Mouse (Mus musculus) neural tube, embryonic 15.5 days (tissue): ENCODE results near the gene Wdr26. TPM values are rescaled to one million over a fixed set of nuclear protein-coding genes. Genes with fewer than 3 reads are reported as not detected.

Experiments used
- ATAC-seq: fragments of 200-750 bp; cut with Nextera tagmentation; 2 replicates; pipeline ENCODE4 v1.8.0; 2017; ENCODE audit warnings: mild to moderate bottlenecking, moderate TSS enrichment, moderate library complexity; ENCODE audit not compliant: low FRiP score
- H3K27ac ChIP-seq: fragments of 300-500 bp; sonication (generic); replicated peaks from 2 replicates; pipeline ENCODE4 v1.5.1; 2015; ENCODE audit warnings: mild to moderate bottlenecking, inconsistent platforms
- H3K27me3 ChIP-seq: fragments of 300-500 bp; sonication (generic); replicated peaks from 2 replicates; pipeline ENCODE4 v1.6.1; 2015; ENCODE audit warnings: inconsistent platforms
- H3K36me3 ChIP-seq: fragments of 300-500 bp; sonication (generic); 2 replicates; pipeline ENCODE4 v1.6.1; 2015; ENCODE audit warnings: inconsistent platforms
- H3K4me1 ChIP-seq: fragments of 300-500 bp; sonication (generic); 2 replicates; pipeline ENCODE4 v1.6.1; 2015; ENCODE audit warnings: inconsistent platforms
- H3K4me2 ChIP-seq: fragments of 300-500 bp; sonication (generic); 2 replicates; pipeline ENCODE4 v1.6.1; 2015; ENCODE audit warnings: inconsistent platforms, mild to moderate bottlenecking, moderate library complexity
- H3K4me3 ChIP-seq: fragments of 300-500 bp; sonication (generic); replicated peaks from 2 replicates; pipeline ENCODE4 v1.5.1; 2015; ENCODE audit warnings: mild to moderate bottlenecking, inconsistent platforms
- H3K9ac ChIP-seq: fragments of 300-500 bp; sonication (generic); replicated peaks from 2 replicates; pipeline ENCODE4 v1.6.1; 2015; ENCODE audit warnings: mild to moderate bottlenecking, inconsistent platforms
- H3K9me3 ChIP-seq: fragments of 300-500 bp; sonication (generic); replicated peaks from 2 replicates; pipeline ENCODE4 v1.6.1; 2016; ENCODE audit warnings: inconsistent platforms
- WGBS: fragments of 180-500 bp; shearing (Covaris S2); methylation state at CpG from one replicate; pipeline ENCODE4 v1.1.7; 2015; ENCODE audit warnings: mixed read lengths; 5-methylcytosine and 5-hydroxymethylcytosine counted together
- polyA plus RNA-seq: library from polyadenylated mRNA; unstranded; fragments of >200 nt; fragmentation: Nextera tagmentation; extraction: Ambion mirVana; gene quantifications from 2 replicates; pipeline ENCODE4 v1.2.1, GENCODE M21; 2015

Wdr26 gene
- polyA plus RNA-seq, 1 experiment from 2014 or later: 32.1 TPM

DNA sequence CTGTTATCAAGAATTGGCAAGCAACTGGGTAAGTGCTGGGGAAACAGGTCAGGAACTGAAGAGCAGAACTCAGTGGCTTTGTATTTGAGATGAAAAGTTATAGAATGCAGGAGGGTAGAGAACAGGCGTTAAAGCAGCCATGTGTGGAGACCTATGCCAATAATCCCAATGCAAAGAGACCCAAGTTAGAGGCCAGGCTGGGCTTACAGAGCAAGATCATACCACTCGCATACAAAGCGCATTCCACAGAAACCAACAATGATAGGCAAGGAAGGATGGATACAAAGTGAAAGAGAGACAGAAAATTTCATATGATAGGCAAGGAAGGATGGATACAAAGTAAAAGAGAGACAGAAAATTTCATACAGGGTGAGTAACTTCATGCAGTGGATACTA is 61.4 kb downstream of the Wdr26 start:
- H3K4me3 ChIP-seq: peak overlapping the region; percentile 80; the same call in 1 of the 2 replicates
- H3K27me3 ChIP-seq: no peaks in the 10 kb centered on the region
- WGBS: 69% methylated on average over 3 of the region's 3 CpGs
- H3K4me1 ChIP-seq: peaks cover 28% of the 10 kb centered on the region
- no peaks in the 10 kb centered on the region for H3K9me3 ChIP-seq
- H3K36me3 ChIP-seq: peaks cover 9% of the 10 kb centered on the region; the same call in 1 of the 2 replicates
- H3K9ac ChIP-seq: no peak overlapping the region; the same call in 1 of the 2 replicates
- peak; percentile 20; the same call in 1 of the 2 replicates for ATAC-seq
- peak overlapping the region; percentile 89 for H3K27ac ChIP-seq
- H3K4me2 ChIP-seq: peak overlapping the region; percentile 59; the same call in 1 of the 2 replicates

DNA sequence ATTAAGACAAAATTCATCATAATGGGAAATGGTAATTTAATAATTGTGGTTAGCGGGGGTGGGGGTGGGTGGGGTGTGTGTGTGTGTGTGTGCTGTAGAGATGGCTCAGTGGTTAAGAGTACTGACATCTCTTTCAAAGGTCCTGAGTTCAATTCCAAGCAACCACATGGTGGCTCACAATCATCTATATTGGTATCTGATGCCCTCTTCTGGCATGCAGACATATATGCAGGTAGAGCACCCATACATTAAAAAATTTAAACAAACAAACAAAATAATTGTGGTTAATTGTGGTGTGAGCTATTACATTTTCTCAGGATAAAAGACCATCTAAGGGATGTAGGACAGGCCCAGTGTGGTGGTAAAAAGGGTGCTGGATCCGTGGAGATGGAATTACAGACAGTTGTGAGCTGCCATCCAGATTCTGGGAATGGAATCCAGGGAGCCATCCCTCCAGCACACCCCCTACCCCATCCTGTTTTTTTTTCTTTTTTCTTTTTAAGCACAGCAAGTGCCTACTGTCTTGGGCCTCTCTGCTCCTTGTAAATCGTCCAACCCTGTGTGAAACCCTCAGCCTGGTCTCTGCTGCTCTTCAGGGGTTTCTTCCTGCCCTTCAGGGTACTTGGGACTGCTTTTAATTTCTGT is 62.3 kb downstream of the Wdr26 start:
- peaks cover 7% of the 10 kb centered on the region; the same call in 1 of the 2 replicates for H3K36me3 ChIP-seq
- no peak for ATAC-seq
- no peak overlapping the region for H3K4me2 ChIP-seq
- H3K9me3 ChIP-seq: no peaks in the 10 kb centered on the region
- no peaks in the 10 kb centered on the region for H3K27me3 ChIP-seq
- H3K4me3 ChIP-seq: no peak overlapping the region
- H3K27ac ChIP-seq: no peak overlapping the region
- H3K9ac ChIP-seq: no peak overlapping the region
- H3K4me1 ChIP-seq: peaks cover 36% of the 10 kb centered on the region
- 83% methylated on average over 3 of the region's 3 CpGs for WGBS

DNA sequence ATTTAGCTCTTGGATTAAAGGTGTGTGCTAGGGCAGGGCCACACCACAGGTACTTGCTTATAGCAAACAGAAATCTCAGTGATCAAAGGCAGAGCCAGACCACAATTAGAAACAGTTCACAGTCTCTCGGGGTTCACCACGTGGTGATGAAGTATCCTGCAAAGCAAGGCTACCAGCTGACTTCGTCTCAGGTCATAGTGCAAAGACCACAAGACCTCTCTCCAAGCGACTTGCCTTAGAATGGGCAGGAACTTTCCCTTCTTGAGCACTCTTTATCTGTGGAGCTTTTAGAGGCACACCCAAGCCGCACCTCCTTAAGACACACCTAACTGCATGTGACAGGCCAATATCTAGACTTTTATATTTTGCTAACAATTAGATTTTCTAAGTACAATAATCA is 63.3 kb downstream of the Wdr26 start:
- H3K9me3 ChIP-seq: no peaks in the 10 kb centered on the region
- no peak overlapping the region for H3K4me2 ChIP-seq
- WGBS: 80% methylated on average over 5 of the region's 5 CpGs
- H3K4me3 ChIP-seq: no peak overlapping the region
- no peak for ATAC-seq
- no peak overlapping the region for H3K9ac ChIP-seq
- H3K36me3 ChIP-seq: no peaks in the 10 kb centered on the region
- H3K27me3 ChIP-seq: no peaks in the 10 kb centered on the region
- no peak overlapping the region; the same call in 1 of the 2 replicates for H3K27ac ChIP-seq
- peaks cover 31% of the 10 kb centered on the region for H3K4me1 ChIP-seq

DNA sequence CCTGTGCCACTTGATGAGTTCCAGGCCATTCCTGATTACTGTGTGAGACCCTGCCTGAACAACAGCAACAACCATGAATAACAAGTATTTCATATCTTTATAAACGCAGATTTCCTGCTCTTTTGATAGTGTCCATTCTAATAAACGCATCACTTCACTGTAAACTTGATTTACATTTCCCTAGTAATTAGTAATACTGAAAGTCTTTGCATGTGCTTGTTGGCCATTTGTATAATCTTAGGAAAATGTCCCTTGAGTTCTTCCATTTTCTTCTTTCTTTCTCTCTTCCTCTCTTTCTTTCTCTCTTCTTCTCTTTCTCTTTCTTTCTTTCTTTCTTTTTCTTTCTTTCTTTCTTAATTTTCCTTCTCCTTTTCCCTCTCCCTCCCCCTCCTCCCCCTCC is 65.6 kb downstream of the Wdr26 start:
- WGBS: 96% methylated on average over 2 of the region's 2 CpGs
- H3K4me2 ChIP-seq: no peak overlapping the region
- no peak for ATAC-seq

DNA sequence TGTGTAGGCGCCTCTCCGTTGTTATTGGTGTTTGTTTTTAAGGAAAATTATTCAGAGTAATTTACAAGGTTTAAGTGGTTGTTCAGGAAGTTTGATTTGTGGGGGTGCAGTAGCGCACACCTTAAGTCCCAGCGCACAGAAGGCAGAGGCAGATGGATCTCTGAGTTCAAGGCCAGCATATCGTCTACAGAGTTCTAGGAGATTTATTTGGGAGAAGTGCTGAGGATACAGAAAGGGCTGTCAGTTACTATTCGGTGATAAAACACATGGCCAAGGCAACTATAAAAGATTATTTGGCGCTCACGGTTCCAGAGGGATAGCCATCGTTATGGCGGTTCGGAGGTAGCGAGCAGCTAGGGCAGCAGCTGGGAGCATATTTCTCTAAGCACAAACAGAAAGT is 66.8 kb downstream of the Wdr26 start:
- ATAC-seq: no peak

More for the DNA sequence above, 65.6 kb downstream of the Wdr26 start:
- H3K4me1 ChIP-seq: peaks cover 27% of the 10 kb centered on the region
- H3K9me3 ChIP-seq: no peaks in the 10 kb centered on the region
- no peaks in the 10 kb centered on the region; the same call in 1 of the 2 replicates for H3K36me3 ChIP-seq
- no peaks in the 10 kb centered on the region for H3K27me3 ChIP-seq
- H3K4me3 ChIP-seq: no peak overlapping the region
- no peak overlapping the region for H3K9ac ChIP-seq
- H3K27ac ChIP-seq: no peak overlapping the region

DNA sequence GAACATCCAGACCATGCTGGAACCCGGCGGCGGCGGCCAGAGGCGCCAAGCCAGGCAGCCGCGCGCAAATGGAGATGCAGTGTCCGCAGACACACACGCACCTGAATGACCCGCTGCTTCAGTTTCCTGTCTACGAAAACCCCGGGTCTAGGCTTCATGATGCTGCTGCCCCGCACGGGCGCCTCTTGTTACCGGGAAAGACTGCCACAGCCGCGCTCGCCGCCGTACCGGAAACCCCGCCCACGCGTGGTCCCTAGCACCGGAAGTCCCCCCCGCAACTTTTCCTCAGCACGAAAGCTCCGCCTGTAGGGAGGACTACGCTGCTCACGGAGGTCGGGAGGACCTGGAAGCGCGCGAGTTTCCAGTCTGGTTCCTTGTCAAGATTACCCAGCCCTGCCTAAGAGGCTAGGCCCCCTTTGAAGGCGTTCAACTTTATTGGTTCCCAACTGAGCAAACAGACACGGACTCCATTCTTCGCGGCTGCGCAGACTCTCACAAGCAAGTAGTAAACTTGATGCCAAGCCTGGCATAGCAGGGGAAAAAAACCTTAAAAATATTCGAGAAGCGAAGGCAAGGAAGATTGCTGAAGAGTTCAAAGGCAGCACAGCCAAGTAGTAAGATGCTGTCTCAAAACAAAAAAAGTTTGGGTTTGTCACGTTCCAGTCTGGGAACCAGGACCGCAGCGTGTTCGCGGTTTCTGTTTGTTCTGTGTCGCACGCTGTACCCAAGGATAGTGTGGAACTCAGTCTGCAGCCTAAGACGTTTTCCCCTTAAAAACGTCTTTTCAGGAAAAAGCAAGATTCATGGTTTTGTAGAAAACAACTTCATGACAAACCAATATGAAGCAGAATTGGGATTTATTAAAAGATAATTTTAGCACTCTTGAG is 67.6 kb downstream of the Wdr26 start, which contains the start of the genes Nvl and Cnih4:
Gene Nvl, minus strand, starts transcription at position 255 of the 887 bp plus-strand sequence.
Gene Cnih4, plus strand, starts transcription at position 744 of the 887 bp plus-strand sequence.
- H3K4me2 ChIP-seq: peak within 1 kb of the TSS; percentile 62
- H3K4me3 ChIP-seq: peak within 1 kb of the TSS; percentile 85
- H3K4me1 ChIP-seq: peaks cover 23% of the 10 kb centered on the region
- H3K9ac ChIP-seq: peak within 1 kb of the TSS; percentile 77
- under 1% methylated on average over 52 of the region's 52 CpGs for WGBS
- H3K27ac ChIP-seq: peak within 1 kb of the TSS; percentile 82
- ATAC-seq: peak; percentile 99
- no peaks in the 10 kb centered on the region for H3K27me3 ChIP-seq
- no peaks in the 10 kb centered on the region for H3K9me3 ChIP-seq
- H3K36me3 ChIP-seq: peaks cover 18% of the 10 kb centered on the region

More for the DNA sequence above, 66.8 kb downstream of the Wdr26 start:
- H3K27ac ChIP-seq: peak overlapping the region; percentile 82; the same call in 1 of the 2 replicates
- peaks cover 23% of the 10 kb centered on the region for H3K4me1 ChIP-seq
- H3K36me3 ChIP-seq: peaks cover 11% of the 10 kb centered on the region
- no peaks in the 10 kb centered on the region for H3K27me3 ChIP-seq
- WGBS: 8% methylated on average over 12 of the region's 12 CpGs
- H3K4me2 ChIP-seq: peak overlapping the region; percentile 62
- no peaks in the 10 kb centered on the region for H3K9me3 ChIP-seq
- H3K4me3 ChIP-seq: peak overlapping the region; percentile 85
- peak overlapping the region; percentile 77 for H3K9ac ChIP-seq

DNA sequence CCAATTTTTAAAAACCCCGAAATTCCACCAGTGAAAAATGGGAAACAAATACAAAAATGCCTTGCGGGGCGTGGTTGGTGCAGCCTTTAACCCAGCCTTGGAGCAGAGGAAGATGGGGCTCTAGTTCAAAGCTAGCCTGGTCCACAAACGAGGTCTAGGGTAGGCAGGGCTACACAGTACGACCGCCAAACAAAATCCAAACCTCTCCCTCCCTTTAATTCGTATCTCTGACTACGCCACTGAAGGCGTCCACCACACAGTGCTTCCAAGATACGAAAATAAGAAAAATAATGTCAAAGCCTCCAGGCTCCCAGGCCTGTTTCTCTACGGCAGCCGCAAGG is 68.2 kb downstream of the Wdr26 start:
- H3K4me2 ChIP-seq: peak overlapping the region; percentile 62
- H3K9me3 ChIP-seq: no peaks in the 10 kb centered on the region
- 0% methylated on average over 12 of the region's 12 CpGs for WGBS
- H3K4me1 ChIP-seq: peaks cover 23% of the 10 kb centered on the region
- H3K27ac ChIP-seq: peak overlapping the region; percentile 82
- no peaks in the 10 kb centered on the region for H3K27me3 ChIP-seq
- peak; percentile 24; the same call in 1 of the 2 replicates for ATAC-seq
- peak overlapping the region; percentile 77 for H3K9ac ChIP-seq
- H3K4me3 ChIP-seq: peak overlapping the region; percentile 85
- H3K36me3 ChIP-seq: peaks cover 22% of the 10 kb centered on the region

DNA sequence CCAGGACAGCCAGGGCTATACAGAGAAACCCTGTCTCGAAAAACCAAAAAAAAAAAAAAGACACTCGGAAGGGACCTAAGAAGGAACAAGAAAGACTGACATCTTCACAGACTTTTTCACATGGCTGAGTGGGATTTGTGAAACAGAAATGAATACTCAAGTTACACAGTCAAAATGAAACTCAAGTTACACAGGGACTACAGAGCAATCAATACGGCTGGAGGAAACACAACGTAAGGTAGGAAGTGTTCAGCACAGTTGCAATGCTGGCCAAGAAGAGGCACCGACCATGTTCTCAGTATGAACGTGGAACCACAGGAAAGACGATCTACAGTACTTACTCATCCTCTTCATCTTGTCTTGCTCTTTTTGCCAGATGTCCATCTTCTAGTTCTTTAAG is 73.1 kb downstream of the Wdr26 start:
- H3K27me3 ChIP-seq: no peaks in the 10 kb centered on the region
- H3K4me1 ChIP-seq: peaks cover 12% of the 10 kb centered on the region
- H3K9ac ChIP-seq: no peak overlapping the region
- no peaks in the 10 kb centered on the region for H3K9me3 ChIP-seq
- peaks cover 59% of the 10 kb centered on the region for H3K36me3 ChIP-seq
- no peak overlapping the region for H3K27ac ChIP-seq
- no peak for ATAC-seq
- H3K4me3 ChIP-seq: no peak overlapping the region
- 93% methylated on average over 7 of the region's 7 CpGs for WGBS
- no peak overlapping the region for H3K4me2 ChIP-seq

DNA sequence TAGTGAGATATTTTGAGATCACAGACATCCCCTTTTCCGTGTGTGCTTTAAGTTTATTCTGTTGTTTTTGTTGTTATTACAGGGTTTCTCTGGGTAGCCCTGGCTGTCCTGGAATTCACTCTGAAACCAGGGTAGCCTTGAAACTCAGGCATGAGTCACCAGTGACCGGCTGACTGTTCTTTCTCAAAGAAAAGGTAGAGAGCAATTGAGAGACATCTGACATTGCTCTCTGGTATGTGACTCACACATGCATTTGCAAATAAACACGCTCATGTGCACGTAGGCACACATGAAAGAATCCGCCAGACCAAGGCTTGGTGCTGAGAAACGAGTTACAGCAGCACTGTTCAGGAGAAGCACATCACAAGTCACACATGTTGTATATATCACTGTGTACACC is 79.9 kb downstream of the Wdr26 start:
- no peaks in the 10 kb centered on the region for H3K4me1 ChIP-seq
- no peak overlapping the region for H3K9ac ChIP-seq
- no peak for ATAC-seq
- H3K9me3 ChIP-seq: no peaks in the 10 kb centered on the region
- H3K27me3 ChIP-seq: no peaks in the 10 kb centered on the region
- no peak overlapping the region for H3K27ac ChIP-seq
- 95% methylated on average over 6 of the region's 6 CpGs for WGBS
- H3K4me3 ChIP-seq: no peak overlapping the region
- H3K4me2 ChIP-seq: no peak overlapping the region
- H3K36me3 ChIP-seq: peaks cover 78% of the 10 kb centered on the region

DNA sequence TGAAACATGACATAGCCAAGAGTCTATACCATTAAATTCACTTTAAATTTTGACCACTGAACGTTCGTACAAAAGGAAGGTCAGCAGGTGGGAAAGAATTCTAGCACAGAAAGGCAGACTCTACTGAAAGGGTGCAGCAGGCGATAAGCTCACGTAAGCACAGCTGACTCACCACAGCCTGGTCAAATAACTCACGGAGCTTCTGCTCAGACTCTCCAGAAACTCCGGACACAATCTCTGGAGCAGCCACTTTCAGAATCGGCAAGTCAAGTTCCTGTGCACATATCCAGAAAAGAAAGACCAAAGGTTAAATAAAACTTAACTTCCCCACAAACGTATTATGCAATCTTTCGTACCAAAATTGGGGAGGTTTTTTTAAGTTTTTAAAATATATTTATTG is 85.0 kb downstream of the Wdr26 start:
- no peaks in the 10 kb centered on the region for H3K27me3 ChIP-seq
- H3K36me3 ChIP-seq: peaks cover 69% of the 10 kb centered on the region
- no peaks in the 10 kb centered on the region for H3K4me1 ChIP-seq
- H3K9ac ChIP-seq: no peak overlapping the region
- ATAC-seq: no peak
- no peaks in the 10 kb centered on the region for H3K9me3 ChIP-seq
- H3K4me3 ChIP-seq: no peak overlapping the region
- no peak overlapping the region for H3K27ac ChIP-seq
- H3K4me2 ChIP-seq: no peak overlapping the region
- 96% methylated on average over 9 of the region's 9 CpGs for WGBS

DNA sequence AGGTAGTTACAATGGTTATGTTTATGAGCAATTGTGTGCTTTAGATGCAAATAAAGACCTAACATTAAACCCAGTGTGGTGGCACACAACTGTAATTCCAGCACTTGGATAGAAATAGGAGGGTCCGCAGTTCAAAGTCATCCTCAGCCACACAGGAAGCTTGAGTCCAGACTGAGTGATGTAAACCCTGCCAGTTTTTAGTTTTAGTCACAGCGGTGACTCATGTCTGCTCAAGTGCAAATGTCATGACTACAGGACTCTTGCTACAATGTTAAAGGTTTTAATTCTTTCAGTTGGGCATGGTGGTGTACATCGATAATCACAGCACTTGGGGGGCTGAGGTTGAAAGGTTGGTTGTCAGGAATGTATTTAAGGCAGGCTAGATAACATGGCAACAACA is 85.9 kb downstream of the Wdr26 start:
- ATAC-seq: no peak
- H3K36me3 ChIP-seq: peaks cover 68% of the 10 kb centered on the region
- no peak overlapping the region for H3K27ac ChIP-seq
- H3K4me1 ChIP-seq: no peaks in the 10 kb centered on the region
- H3K27me3 ChIP-seq: no peaks in the 10 kb centered on the region
- no peak overlapping the region for H3K4me3 ChIP-seq
- no peak overlapping the region for H3K9ac ChIP-seq
- H3K4me2 ChIP-seq: no peak overlapping the region
- H3K9me3 ChIP-seq: no peaks in the 10 kb centered on the region
- 98% methylated on average over 3 of the region's 3 CpGs for WGBS
